Mouse (Mus musculus): Measurements from ENCODE around the gene Ngrn.
A peak's percentile ranks its signal among the peaks of the same experiment; 100 is the strongest.

Ngrn gene

GRCm38 (mm10) chr7:80261372-80261990, 466 bp downstream of the Ngrn start:
- DNase-seq (ENCODE audit: low spot score), result peak; percentile 43

DNA sequence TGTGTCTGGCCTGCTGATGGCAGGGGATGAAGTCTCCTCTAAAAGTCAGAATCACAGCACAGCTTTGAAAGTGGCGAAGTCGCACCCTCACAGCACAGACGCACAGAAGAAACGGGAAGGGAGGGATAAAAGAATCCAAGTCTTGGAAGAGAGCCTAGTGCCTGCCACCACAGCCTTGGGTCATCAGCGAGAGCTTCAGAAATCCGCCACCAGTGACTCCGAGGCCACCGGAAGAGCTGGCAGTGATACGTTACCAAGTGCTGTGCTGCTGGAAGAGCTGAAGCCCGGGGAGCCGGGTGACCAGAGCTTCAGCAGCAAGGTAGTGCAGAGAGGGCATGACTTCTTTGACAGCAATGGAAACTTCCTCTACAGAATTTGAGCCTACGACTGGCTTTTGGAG, 3.6 kb downstream of the Ngrn start:
- no peak for DNase-seq (ENCODE audit: low spot score)

DNA sequence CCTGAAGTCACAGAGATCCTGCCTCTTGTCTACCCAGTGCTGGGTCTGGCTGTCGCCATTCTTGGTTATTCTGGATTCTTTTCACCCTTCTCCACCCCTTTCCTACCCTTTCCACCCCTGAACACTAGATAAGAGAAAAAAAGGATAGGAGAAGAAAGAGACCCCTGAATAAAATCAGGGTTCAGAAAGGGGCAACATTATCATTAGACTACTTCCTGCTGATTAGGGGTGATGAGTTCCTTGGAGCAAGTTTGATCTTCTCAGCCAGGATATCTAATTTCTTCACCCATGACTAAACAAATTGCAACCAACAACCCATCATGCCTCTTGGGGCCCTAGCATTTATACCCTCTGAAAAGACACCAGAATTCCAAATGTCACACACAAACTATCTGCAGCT, 6.7 kb downstream of the Ngrn start:
- no peak for DNase-seq (ENCODE audit: low spot score)

- DNase-seq (ENCODE audit: low spot score), result peak; percentile 94
Observed at GRCm38 (mm10) chr7:80268897-80269750, 8.1 kb downstream of the Ngrn start, which contains the start of gene Vps33b. Gene Vps33b, plus strand, starts transcription at chr7:80269649.

- DNase-seq (ENCODE audit: low spot score), result no peak
Observed at GRCm38 (mm10) chr7:80269751-80270255, 8.8 kb downstream of the Ngrn start.

- DNase-seq (ENCODE audit: low spot score), result no peak
Observed at GRCm38 (mm10) chr7:80273456-80273855, 12.4 kb downstream of the Ngrn start.

DNA sequence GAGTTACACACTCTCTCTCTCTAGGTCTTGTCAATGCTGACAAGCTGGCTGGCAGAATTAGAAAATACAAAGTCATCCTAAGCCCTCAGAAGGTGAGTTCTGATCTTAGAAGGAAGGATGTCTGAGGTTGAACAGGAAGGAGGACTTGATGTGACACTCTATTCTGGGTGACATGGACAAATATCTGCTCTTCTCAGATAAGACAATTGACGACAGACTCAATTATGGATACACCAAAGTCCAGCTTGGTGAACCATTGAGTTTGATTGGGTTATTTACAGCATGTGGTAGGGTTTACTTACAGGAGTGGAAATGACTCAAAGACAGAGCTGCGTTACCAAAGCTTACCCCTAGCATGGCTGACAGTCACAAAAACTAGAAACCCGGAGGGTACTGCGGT, 15.4 kb downstream of the Ngrn start:
- no peak for DNase-seq (ENCODE audit: low spot score)

GRCm38 (mm10) chr7:80280032-80280431, 19.0 kb downstream of the Ngrn start:
- DNase-seq (ENCODE audit: low spot score), result no peak

GRCm38 (mm10) chr7:80280998-80281397, 20.0 kb downstream of the Ngrn start:
- DNase-seq (ENCODE audit: low spot score), result no peak

DNA sequence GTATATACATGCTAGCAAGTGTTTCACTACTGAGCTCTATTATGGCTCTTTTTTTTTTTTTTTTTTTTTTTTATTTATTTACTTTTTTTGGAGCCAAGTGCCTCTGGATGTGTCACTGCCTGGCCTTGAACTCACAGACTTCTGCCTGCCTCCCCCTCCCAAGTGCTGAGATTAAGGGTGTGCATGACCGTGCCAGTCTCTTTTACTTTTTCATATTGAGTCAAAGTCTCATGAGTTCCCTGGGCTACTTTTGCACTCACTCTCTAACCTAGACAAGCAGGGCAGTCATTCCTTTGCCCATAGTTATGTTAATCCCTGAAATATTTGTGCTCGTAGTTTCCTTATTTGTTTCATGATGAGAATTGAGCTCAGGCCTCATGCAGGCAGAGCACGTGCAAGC, 20.6 kb downstream of the Ngrn start:
- DNase-seq (ENCODE audit: low spot score), result no peak

GRCm38 (mm10) chr7:80283226-80283918, 22.4 kb downstream of the Ngrn start:
- no peak for DNase-seq (ENCODE audit: low spot score)

GRCm38 (mm10) chr7:80284391-80284790, 23.4 kb downstream of the Ngrn start:
- DNase-seq (ENCODE audit: low spot score), result no peak

DNA sequence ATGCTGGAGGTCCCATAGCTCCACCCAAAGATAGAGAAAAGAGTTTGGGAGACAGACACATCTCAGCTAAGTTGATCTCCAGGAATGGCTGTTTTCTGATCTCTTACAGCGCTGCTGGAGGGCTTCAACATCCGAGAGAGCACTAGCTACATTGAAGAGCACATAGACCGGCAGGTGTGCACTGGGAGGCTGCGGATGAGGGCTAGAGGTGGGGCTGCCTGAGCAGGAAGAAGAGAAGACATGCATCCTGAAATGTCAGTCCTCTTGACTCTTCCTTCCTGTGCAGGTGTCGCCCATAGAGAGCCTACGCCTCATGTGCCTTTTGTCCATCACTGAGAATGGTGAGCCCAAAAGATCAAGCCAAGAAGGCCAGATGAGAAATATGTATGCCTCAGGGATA, 24.7 kb downstream of the Ngrn start:
- DNase-seq (ENCODE audit: low spot score), result no peak

DNA sequence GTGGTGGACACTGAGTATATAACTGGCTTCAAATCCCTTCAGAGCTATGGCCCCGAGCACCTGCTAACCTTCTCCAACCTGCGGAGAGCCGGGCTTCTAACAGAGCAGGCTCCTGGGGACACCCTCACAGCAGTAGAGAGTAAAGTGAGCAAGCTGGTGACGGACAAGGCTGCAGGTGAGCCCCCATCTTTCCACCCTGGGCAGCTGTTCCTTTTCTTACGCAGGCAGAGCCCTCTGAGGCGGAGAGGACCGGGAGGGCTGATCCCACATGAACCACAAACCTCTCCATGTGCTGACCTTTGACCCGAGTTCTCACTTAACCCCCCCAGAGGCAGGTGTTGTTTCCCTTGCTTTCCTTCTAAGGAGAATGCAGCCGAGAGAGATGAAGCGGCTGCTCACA, 26.7 kb downstream of the Ngrn start:
- DNase-seq (ENCODE audit: low spot score), result no peak

DNA sequence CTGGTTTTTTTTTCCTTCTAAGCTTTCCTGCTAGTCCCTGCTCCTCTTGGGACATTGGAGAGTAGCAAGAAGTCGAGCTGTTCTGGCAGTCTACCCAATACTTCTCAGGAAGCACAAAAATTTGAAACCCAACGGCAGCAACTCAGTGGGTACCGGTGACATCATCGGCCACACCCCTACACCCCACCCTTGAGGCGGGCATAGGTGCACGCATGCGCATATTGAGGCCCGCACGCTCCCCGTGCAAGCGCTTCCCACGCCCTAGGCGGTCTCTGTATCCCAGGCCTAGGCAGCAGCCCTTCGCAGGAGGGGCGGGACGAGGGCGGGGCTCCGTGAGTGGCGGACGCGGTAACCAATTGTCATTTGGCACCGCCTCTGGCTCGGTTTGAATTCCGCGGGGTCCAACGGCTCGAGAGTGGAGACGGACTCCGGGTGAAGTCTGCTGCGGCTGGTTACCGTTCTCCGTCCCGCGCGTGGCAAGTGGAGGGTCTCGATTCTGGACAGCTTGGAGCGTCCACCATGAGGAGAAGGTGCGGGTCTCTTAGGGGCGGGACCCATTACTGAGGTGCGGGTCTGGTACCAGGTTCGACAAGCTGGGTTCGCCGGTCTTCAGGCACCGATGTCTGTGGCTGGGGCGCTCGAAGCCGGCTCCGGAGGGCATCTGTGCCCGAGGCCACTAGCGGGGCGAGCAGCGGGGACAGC, 33.2 kb downstream of the Ngrn start, which contains the start of gene Prc1:
TSS of gene Prc1 (plus strand) at position 389 of the 702 bp plus-strand sequence.
- DNase-seq (ENCODE audit: low spot score), result peak; percentile 99

GRCm38 (mm10) chr7:80294764-80295648, 34.0 kb downstream of the Ngrn start:
- DNase-seq (ENCODE audit: low spot score), result no peak

DNA sequence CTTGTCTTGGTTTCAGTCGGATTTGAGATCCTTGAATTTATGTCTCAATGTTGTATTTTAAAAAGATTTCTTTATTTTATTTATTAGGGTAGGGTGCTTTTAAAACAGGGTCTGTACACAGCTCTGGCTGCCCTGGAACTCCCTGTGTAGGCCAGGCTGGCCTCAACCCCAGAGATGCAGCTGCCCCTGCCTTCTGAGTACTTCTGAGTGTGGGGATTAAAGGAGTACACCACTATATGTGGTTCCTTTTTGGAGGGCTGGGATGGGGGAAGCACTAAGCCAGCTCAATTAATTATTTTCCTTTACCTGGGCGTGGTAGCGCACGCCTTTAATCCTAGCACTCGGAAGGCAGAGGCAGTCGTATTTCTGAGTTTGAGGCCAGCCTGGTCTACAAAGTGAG, 35.4 kb downstream of the Ngrn start:
- no peak for DNase-seq (ENCODE audit: low spot score)

DNA sequence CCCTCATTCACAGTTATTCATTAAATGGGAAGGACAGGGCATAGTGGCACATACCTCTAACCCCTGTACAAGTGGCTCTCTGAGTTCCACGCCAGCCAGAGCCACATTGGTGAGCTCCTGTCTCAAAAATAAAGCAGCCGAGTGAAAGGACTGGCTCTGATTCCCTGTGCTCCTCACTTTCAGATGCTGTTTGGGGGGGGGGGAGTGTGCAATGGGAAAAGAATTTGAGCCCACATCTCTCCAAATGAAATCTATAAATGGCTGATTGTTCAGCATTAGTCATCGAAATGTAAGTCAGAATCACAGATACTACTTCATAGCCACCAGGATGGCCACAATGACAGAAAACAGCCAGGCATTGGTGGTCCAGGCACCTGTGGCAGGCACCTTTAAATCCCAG, 36.0 kb downstream of the Ngrn start:
- no peak for DNase-seq (ENCODE audit: low spot score)

GRCm38 (mm10) chr7:80298754-80299153, 37.7 kb downstream of the Ngrn start:
- no peak for DNase-seq (ENCODE audit: low spot score)

DNA sequence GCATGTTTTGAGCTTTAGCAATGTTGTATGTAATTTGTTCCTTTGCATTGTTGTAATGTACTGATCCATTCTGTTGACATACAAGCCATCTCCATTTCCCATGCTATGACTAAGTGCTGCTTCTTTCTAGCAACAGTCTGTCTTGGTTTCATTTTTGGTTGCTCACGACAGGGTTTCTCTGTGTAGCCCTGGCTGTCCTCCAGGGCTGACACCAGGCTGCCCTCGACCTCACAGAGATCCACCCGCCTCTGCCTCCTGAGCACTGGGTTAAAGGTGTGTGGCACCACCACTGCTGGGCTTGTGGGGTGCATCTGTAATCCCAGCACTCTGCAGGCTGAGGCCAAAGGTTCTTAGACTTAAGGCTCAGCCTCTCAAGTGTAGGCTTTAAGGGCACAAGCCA, 38.6 kb downstream of the Ngrn start:
- DNase-seq (ENCODE audit: low spot score), result no peak

GRCm38 (mm10) chr7:80301522-80301921, 40.5 kb downstream of the Ngrn start:
- no peak for DNase-seq (ENCODE audit: low spot score)

Measured in T-cell, adult 2 months (primary cell).